Mouse (Mus musculus) C2C12 (cell line): ENCODE data around the gene Krtap17-1. TPM values are rescaled to one million over a fixed set of nuclear protein-coding genes. Genes with fewer than 3 reads are reported as not detected.
A peak's percentile ranks its signal among the peaks of the same experiment; 100 is the strongest.

Experiments used
- H3K27me3 ChIP-seq: one replicate; pipeline ENCODE4 v1.6.1; 2011; ENCODE audit not compliant: control insufficient read depth, insufficient read depth, insufficient read length
- H3K36me3 ChIP-seq: one replicate; pipeline ENCODE4 v1.6.1; 2011; ENCODE audit not compliant: control insufficient read depth, insufficient read depth
- H3K4me3 ChIP-seq: one replicate; pipeline ENCODE4 v1.5.1; 2011; ENCODE audit warnings: mild to moderate bottlenecking, control low read depth; ENCODE audit not compliant: poor library complexity, insufficient read depth, severe bottlenecking
- H3K79me2 ChIP-seq: one replicate; pipeline ENCODE4 v1.6.1; 2011; ENCODE audit not compliant: control insufficient read depth, insufficient read depth
- H3K79me3 ChIP-seq: one replicate; pipeline ENCODE4 v1.6.1; 2011; ENCODE audit warnings: low read depth, control low read depth
- H3ac ChIP-seq: one replicate; pipeline ENCODE3; 2011; ENCODE audit warnings: low read depth; ENCODE audit not compliant: control insufficient read depth, insufficient read length
- CEBPB ChIP-seq: IDR thresholded peaks from one replicate; pipeline ENCODE4 v1.6.1; 2011; ENCODE audit warnings: low read depth, mild to moderate bottlenecking, control low read depth, moderate library complexity
- CTCF ChIP-seq: IDR thresholded peaks from one replicate; pipeline ENCODE4 v1.5.1; 2011; ENCODE audit not compliant: control insufficient read depth, insufficient read depth, insufficient read length
- FOSL1 ChIP-seq: IDR thresholded peaks from one replicate; pipeline ENCODE4 v1.8.0; 2011; ENCODE audit warnings: mild to moderate bottlenecking, low read length; ENCODE audit not compliant: poor library complexity, insufficient read depth, severe bottlenecking
- MAX ChIP-seq: IDR thresholded peaks from one replicate; pipeline ENCODE4 v1.6.1; 2011; ENCODE audit warnings: mild to moderate bottlenecking, control low read depth
- MYOD1 ChIP-seq: IDR thresholded peaks from one replicate; pipeline ENCODE4 v1.6.1; 2011; ENCODE audit warnings: low read depth; ENCODE audit not compliant: control insufficient read depth, insufficient read length
- MYOG ChIP-seq: IDR thresholded peaks from one replicate; pipeline ENCODE4 v1.6.1; 2011; ENCODE audit not compliant: control insufficient read depth, insufficient read length; ENCODE audit errors: extremely low read depth
- USF1 ChIP-seq: IDR thresholded peaks from one replicate; pipeline ENCODE4 v1.6.1; 2011; ENCODE audit warnings: low read depth, mild to moderate bottlenecking, control low read depth, moderate library complexity
- polyA plus RNA-seq: library from polyadenylated mRNA; unstranded; fragments of >200 nt; fragmentation: generic; extraction: Trizol; gene quantifications from one replicate; pipeline ENCODE4 v1.2.1, GENCODE M21; 2012; ENCODE audit warnings: missing spikeins

Gene Krtap17-1
- polyA plus RNA-seq, 1 experiment = not detected

DNA sequence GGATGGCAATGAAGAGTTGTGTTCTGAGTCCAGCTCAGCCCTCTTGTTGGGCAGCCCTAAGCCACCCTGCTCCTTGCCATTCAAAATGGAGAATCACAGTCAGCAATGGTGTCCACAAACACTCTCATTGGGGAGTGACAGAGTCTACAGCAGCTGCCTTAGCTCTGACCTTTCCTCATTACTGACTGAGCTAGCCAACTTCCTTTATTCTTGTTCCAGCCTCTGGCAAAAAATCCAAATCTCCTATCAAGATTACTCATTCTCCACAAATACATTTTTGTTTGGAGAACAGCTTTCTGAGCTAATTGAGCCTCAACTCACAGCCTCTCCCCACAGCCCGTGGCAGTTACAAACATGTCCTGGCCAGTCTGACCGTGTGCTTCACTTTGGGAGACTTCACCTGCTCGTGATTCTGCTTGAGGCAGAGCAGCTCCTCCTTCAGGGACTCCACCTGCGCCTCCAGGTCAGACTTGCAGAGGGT, 19.9 kb upstream of the Krtap17-1 start:
- Histone ChIP-seq H3K79me3 (no peaks in the 10 kb centered on the region), H3K4me3 (no peak overlapping the region), H3K36me3 (no peaks in the 10 kb centered on the region), H3K27me3 (no peaks in the 10 kb centered on the region), H3ac (no peak overlapping the region), H3K79me2 (no peaks in the 10 kb centered on the region)
- TF ChIP-seq MYOD1 = no peak

DNA sequence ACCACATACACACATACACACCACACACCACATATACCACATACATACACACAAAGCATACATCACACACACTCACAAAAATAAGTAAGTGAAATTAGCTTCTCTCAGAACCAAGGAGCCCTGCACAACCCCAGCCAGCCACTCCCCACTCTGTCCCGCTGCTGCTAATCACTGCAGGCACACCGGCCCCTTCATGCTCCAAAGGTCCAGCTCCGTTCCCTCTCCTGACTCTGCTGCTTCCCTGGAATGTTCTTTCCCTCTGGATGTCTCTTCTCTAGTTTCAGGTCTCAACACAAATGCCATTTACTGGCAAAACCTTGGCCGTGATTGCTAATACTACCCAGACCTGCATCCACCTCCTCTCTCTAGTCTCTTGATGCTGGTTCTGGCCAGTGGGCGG, 16.9 kb upstream of the Krtap17-1 start:
- no peak for TF ChIP-seq MYOG
- no peak for TF ChIP-seq MYOD1
- TF ChIP-seq USF1 = no peak
- TF ChIP-seq CEBPB = no peak
- no peak for TF ChIP-seq FOSL1
- no peak for TF ChIP-seq CTCF
- no peak for TF ChIP-seq MAX
- Histone ChIP-seq H3ac (no peak overlapping the region), H3K4me3 (no peak overlapping the region), H3K36me3 (no peaks in the 10 kb centered on the region), H3K27me3 (no peaks in the 10 kb centered on the region), H3K79me3 (no peaks in the 10 kb centered on the region), H3K79me2 (no peaks in the 10 kb centered on the region)

DNA sequence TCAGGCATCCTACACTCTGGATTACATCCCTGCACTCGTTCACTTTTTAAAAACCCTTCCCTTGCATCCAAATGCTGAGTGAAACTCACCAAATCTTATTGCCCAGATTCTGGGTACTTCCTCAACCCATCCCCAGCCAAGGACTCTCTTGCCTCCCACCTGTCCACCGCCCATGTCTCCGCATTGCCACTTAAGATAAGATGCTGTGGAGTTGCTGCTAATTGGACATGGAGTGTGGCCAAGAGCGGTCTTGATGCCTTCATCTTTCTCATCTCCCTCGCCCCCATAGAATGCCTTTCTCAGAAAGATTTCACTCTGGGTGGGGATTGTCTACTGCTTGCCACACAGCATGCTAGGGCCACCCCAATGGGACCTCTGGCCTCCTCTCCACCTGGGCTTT, 14.5 kb upstream of the Krtap17-1 start:
- no peak overlapping the region for H3ac ChIP-seq

DNA sequence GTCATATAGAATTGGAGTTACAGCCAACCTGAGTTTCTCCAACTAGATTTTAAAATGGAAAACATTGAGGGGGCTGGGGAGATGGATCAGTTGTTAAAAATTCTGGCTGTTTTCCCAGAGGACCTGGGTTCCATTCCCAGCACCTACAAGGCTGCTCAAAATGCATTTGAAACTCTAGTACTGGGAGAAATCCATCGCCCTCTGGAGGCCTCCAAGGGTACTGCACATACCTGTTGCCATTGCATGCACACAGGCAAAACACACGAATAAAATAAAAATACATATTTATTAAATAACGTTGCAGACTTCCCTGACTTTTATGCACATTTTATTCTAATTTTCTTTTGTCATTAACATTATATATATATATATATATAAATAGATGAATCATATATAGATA, 12.8 kb upstream of the Krtap17-1 start:
- Histone ChIP-seq H3K27me3 (no peaks in the 10 kb centered on the region), H3ac (no peak overlapping the region), H3K79me3 (no peaks in the 10 kb centered on the region), H3K36me3 (no peaks in the 10 kb centered on the region), H3K79me2 (no peaks in the 10 kb centered on the region), H3K4me3 (no peak overlapping the region)
- TF ChIP-seq CTCF (no peak), CEBPB (no peak), USF1 (no peak), MYOG (no peak), MYOD1 (no peak), FOSL1 (no peak)

More for the DNA sequence above, 14.5 kb upstream of the Krtap17-1 start:
- Histone ChIP-seq H3K4me3 (no peak overlapping the region), H3K36me3 (no peaks in the 10 kb centered on the region), H3K79me3 (no peaks in the 10 kb centered on the region), H3K27me3 (no peaks in the 10 kb centered on the region), H3K79me2 (no peaks in the 10 kb centered on the region)
- TF ChIP-seq MYOG = no peak
- TF ChIP-seq FOSL1 = no peak
- no peak for TF ChIP-seq MAX
- no peak for TF ChIP-seq MYOD1

DNA sequence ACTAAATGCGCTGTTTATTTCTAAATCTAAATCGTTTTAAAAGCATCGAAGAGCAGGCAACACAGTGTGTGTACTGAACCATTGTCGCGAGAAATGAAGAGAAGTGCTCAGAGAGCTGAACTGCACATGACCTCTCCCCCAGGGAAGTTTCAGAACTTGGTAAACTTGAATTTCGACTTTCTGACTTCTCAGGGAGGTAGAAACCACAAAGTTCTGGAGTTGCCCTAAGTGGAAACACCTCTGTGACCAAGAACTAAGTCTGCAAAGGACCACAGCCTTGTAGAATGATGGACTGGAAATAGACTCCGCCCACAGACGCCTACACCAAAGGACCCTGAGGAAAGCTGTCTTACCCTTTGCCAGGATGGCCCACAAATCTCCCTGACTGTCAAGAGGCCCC, 12.1 kb upstream of the Krtap17-1 start:
- no peak for TF ChIP-seq MAX
- TF ChIP-seq MYOD1 = no peak
- TF ChIP-seq CTCF = no peak
- no peak for TF ChIP-seq FOSL1
- TF ChIP-seq MYOG = no peak
- no peak for TF ChIP-seq USF1
- TF ChIP-seq CEBPB = no peak
- H3ac ChIP-seq = no peak overlapping the region
- H3K4me3 ChIP-seq = no peak overlapping the region
- H3K79me3 ChIP-seq = no peaks in the 10 kb centered on the region
- no peaks in the 10 kb centered on the region for H3K79me2 ChIP-seq
- no peaks in the 10 kb centered on the region for H3K36me3 ChIP-seq
- no peaks in the 10 kb centered on the region for H3K27me3 ChIP-seq

DNA sequence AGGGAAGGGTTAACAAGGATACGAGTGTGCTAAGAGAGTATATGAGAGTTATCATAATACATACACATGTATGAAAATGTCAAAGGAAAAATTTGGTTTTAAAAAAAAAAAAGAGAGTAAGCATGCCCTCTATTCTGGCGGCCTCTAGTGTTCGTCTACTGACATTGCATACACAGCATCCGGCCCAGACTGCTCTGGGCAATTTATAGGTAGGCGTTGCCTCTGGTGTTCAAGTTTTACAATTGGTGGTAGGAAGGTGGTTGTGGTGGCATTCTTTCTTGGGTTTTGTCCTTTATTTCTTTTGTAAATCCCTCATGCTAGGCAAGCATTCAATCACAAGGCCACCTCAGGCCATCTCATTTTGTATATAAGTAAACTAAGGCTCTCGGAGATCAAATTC, 11.1 kb upstream of the Krtap17-1 start:
- TF ChIP-seq CTCF = peak; percentile 23
- TF ChIP-seq MYOG = no peak
- H3K27me3 ChIP-seq = no peaks in the 10 kb centered on the region
- no peak overlapping the region for H3K4me3 ChIP-seq
- H3K79me2 ChIP-seq = no peaks in the 10 kb centered on the region
- no peaks in the 10 kb centered on the region for H3K79me3 ChIP-seq
- H3K36me3 ChIP-seq = no peaks in the 10 kb centered on the region
- no peak overlapping the region for H3ac ChIP-seq

DNA sequence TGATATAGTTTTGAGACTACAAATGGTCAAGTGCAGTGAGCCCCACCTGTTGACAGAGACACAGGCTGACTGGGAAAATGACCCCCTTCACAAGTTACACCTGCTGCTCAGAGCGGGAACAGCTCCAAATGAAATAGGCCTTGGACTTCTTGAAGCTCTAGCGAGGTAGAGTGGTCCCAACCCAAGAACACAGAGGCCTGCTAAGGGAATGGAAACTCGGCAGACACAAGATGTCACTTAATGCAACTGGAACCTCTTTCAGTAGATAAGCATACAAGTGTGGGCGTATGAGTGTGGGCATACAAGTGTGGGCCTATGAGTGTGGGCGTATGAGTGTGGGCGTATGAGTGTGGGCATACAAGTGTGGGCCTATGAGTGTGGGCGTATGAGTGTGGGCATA, 5.3 kb upstream of the Krtap17-1 start:
- Histone ChIP-seq H3ac (no peak overlapping the region), H3K79me2 (no peaks in the 10 kb centered on the region), H3K4me3 (no peak overlapping the region), H3K79me3 (no peaks in the 10 kb centered on the region), H3K27me3 (peaks cover 10% of the 10 kb centered on the region), H3K36me3 (no peaks in the 10 kb centered on the region)
- TF ChIP-seq MAX = no peak
- TF ChIP-seq MYOG = no peak
- TF ChIP-seq MYOD1 = no peak
- TF ChIP-seq CTCF = no peak
- TF ChIP-seq FOSL1 = no peak
- no peak for TF ChIP-seq USF1
- TF ChIP-seq CEBPB = no peak
